26 mouse cellular contexts compared by ENCODE assay signal in the genomic region with DNA sequence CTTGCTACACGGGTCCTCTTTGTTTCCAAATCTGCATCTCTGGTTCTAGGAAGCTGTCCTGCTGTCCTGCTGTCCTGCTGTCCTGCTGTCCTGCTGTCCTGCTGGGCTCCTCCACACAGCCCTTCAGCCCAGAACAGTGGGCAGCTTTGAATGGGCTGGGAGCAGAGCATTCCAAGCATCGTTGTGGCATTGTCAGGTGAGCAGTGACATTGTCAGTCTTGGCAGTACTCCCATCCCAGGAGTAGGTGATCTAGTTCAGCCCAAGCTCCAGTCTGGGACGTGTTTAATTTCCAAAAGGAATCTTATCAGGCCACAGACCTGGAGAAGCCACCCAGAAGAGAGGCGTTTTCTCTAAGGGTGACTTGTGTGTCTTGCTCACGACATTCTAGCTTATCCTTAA.
DNase-seq lines count a peak whose midpoint lies in the region; TF ChIP-seq lines count a peak whose summit lies in the region.
"Had no signal": no experiment of that assay in that cellular context is flagged by ENCODE, and none has a peak within 500 bp of the region (broad histone marks: within the 10 kb centered on the region; RNA-seq: fewer than 3 reads in every experiment).

No protein-coding gene starts in this region.

- H3K4me1 ChIP-seq in testis, adult 2 months (ENCODE audit: control insufficient read depth, insufficient read depth, low read length): peaks cover 2% of the 10 kb centered on the region; the same call in 1 of the 2 replicates
- no peaks in the 10 kb centered on the region for H3K4me1 ChIP-seq in megakaryocyte, embryonic 14.5 days
- H3K4me1 ChIP-seq: embryonic facial prominence, embryonic 13.5 days; forebrain, embryonic 13.5 days; hindbrain, embryonic 12.5 days; limb, embryonic 15.5 days; liver, embryonic 15.5 days; midbrain, embryonic 12.5 days; neural tube, embryonic 15.5 days had no signal

- TF ChIP-seq POLR2A in testis, adult 2 months (IDR thresholded peaks at IDR 0.05; ENCODE audit: control insufficient read depth, low read depth, low read length): no peak

- peak; percentile 57 for DNase-seq in cerebellum, adult 11-12 months
- DNase-seq in cerebellum, adult 8-10 months: no peak
- DNase-seq in testis, postnatal 14 days (ENCODE audit: low spot score): no peak
- peak; percentile 70 to 72 for DNase-seq in cerebellum, postnatal 10 days
- DNase-seq in retina, embryonic 14.5 days (ENCODE audit: low spot score): no peak
- DNase-seq in embryo, embryonic 11 days: no peak
- DNase-seq: adrenal gland, postnatal 36 days; gastrocnemius, postnatal 10 days; heart, postnatal 14 days; kidney, adult 18-20 months; layer of hippocampus, adult 9-11 months; left cerebral cortex, postnatal 4 days; lung, postnatal 4 days; thymus, postnatal 25 days had no signal

- TF ChIP-seq CTCF in testis, adult 2 months (IDR thresholded peaks at IDR 0.05; ENCODE audit: control insufficient read depth, insufficient read depth, insufficient replicate concordance, low read depth, low read length): no peak

- no peaks in the 10 kb centered on the region for H3K27me3 ChIP-seq in testis, adult 2 months (ENCODE audit: control insufficient read depth, insufficient read depth, low read length)
- H3K27me3 ChIP-seq in megakaryocyte, embryonic 14.5 days (replicated peaks): no peaks in the 10 kb centered on the region
- H3K27me3 ChIP-seq: embryonic facial prominence, embryonic 13.5 days; forebrain, embryonic 13.5 days; heart, embryonic 13.5 days; hindbrain, embryonic 12.5 days; limb, embryonic 15.5 days; liver, embryonic 15.5 days; neural tube, embryonic 15.5 days had no signal

- H3K27ac ChIP-seq in testis, adult 2 months (ENCODE audit: control insufficient read depth, insufficient read depth, low read depth, low read length): 0 out of 2 replicates have a peak overlapping the region, but pooled peaks have one; percentile 18
- H3K27ac ChIP-seq: embryonic facial prominence, embryonic 13.5 days; forebrain, embryonic 13.5 days; heart, adult 2 months; heart, embryonic 13.5 days; hindbrain, embryonic 12.5 days; limb, embryonic 15.5 days; liver, embryonic 15.5 days; midbrain, embryonic 12.5 days; neural tube, embryonic 15.5 days had no signal

- peaks cover 19% of the 10 kb centered on the region for H3K9me3 ChIP-seq in megakaryocyte, embryonic 14.5 days
- H3K9me3 ChIP-seq: embryonic facial prominence, embryonic 13.5 days; forebrain, embryonic 13.5 days; heart, embryonic 13.5 days; hindbrain, embryonic 12.5 days; limb, embryonic 15.5 days; liver, embryonic 15.5 days; midbrain, embryonic 12.5 days; neural tube, embryonic 15.5 days had no signal

- H3K36me3 ChIP-seq in testis, adult 2 months (ENCODE audit: control insufficient read depth, insufficient read depth, low read length): no peaks in the 10 kb centered on the region
- H3K36me3 ChIP-seq in megakaryocyte, embryonic 14.5 days (replicated peaks; ENCODE audit: low read length): no peaks in the 10 kb centered on the region
- H3K36me3 ChIP-seq: embryonic facial prominence, embryonic 13.5 days; heart, embryonic 13.5 days; hindbrain, embryonic 12.5 days; limb, embryonic 15.5 days; liver, embryonic 15.5 days; midbrain, embryonic 12.5 days; neural tube, embryonic 15.5 days had no signal

- peak overlapping the region; percentile 18; the same call in 1 of the 2 replicates for H3K4me3 ChIP-seq in testis, adult 2 months (ENCODE audit: control insufficient read depth, low read depth, low read length)
- H3K4me3 ChIP-seq in megakaryocyte, embryonic 14.5 days (replicated peaks): peak overlapping the region; percentile 40
- H3K4me3 ChIP-seq: embryonic facial prominence, embryonic 13.5 days; erythroblast, embryonic 14.5 days; forebrain, embryonic 13.5 days; heart, adult 2 months; heart, embryonic 13.5 days; hindbrain, embryonic 12.5 days; limb, embryonic 15.5 days; liver, embryonic 15.5 days; midbrain, embryonic 12.5 days; neural tube, embryonic 15.5 days had no signal

Comparison
In these comparisons a context has a peak if more than half of its experiments do, and no peak if none do; other contexts are left out.
1. DNase-seq: peak in cerebellum, adult 11-12 months (single experiment) and cerebellum, postnatal 10 days (2 of 2); none in cerebellum, adult 8-10 months (single experiment), testis, postnatal 14 days (single experiment), retina, embryonic 14.5 days (single experiment) and embryo, embryonic 11 days (single experiment).